Mouse (Mus musculus): ENCODE measurements around the gene Cdh20.

- TF ChIP-seq CTCF (conservative IDR thresholded peaks at IDR 0.05; ENCODE audit: insufficient read depth, insufficient read length, low read depth, low read length), result no peak
- no peak for TF ChIP-seq POLR2A (IDR thresholded peaks at IDR 0.05; ENCODE audit: low read depth, low read length)
Observed at GRCm38 (mm10) chr1:104746816-104747215, 21.5 kb upstream of the Cdh20 start.

All from kidney, adult 2 months (tissue).